Mouse (Mus musculus) ovary, postnatal 10 days (tissue): ENCODE measurements around the gene Slc43a2.

Experiments
- DNase-seq: peaks from one replicate; pipeline ENCODE4 v3.0.0; 2022; ENCODE audit warnings: low spot score

Slc43a2 gene

GRCm38 (mm10) chr11:75531469-75532242, at the start of gene Slc43a2:
TSS of gene Slc43a2 (plus strand) at chr11:75531694.
- DNase-seq = peak; percentile 83

GRCm38 (mm10) chr11:75486192-75486591, 45.3 kb upstream of the Slc43a2 start:
- DNase-seq = no peak

GRCm38 (mm10) chr11:75486601-75487285, 44.8 kb upstream of the Slc43a2 start, which contains the start of gene Prpf8:
TSS of gene Prpf8 (plus strand) at chr11:75486816.
- DNase-seq = peak; percentile 96

GRCm38 (mm10) chr11:75487496-75487895, 44.0 kb upstream of the Slc43a2 start:
- no peak for DNase-seq

GRCm38 (mm10) chr11:75494296-75495049, 37.0 kb upstream of the Slc43a2 start:
- no peak for DNase-seq

GRCm38 (mm10) chr11:75498126-75498525, 33.4 kb upstream of the Slc43a2 start:
- no peak for DNase-seq

- no peak for DNase-seq
These were observed 23.3 kb upstream of the Slc43a2 start for GRCm38 (mm10) chr11:75508162-75508561.

GRCm38 (mm10) chr11:75508904-75509303, 22.6 kb upstream of the Slc43a2 start:
- no peak for DNase-seq

- peak; percentile 62 for DNase-seq
These were observed 21.5 kb upstream of the Slc43a2 start, which contains the start of gene Rilp for GRCm38 (mm10) chr11:75509741-75510626. TSS of gene Rilp (plus strand) at chr11:75510094.

GRCm38 (mm10) chr11:75510627-75510993, 20.9 kb upstream of the Slc43a2 start:
- DNase-seq = peak; percentile 81

- DNase-seq = no peak
These were observed 20.3 kb upstream of the Slc43a2 start for GRCm38 (mm10) chr11:75511213-75511612.

- DNase-seq = no peak
These were observed 19.0 kb upstream of the Slc43a2 start for GRCm38 (mm10) chr11:75512301-75513018.

- DNase-seq = no peak
These were observed 18.2 kb upstream of the Slc43a2 start, which contains the start of gene Scarf1 for GRCm38 (mm10) chr11:75513336-75513735. TSS of gene Scarf1 (plus strand) at chr11:75513540.

- no peak for DNase-seq
These were observed 16.3 kb upstream of the Slc43a2 start for GRCm38 (mm10) chr11:75515186-75515585.

GRCm38 (mm10) chr11:75519834-75520633, 11.5 kb upstream of the Slc43a2 start:
- no peak for DNase-seq

GRCm38 (mm10) chr11:75521609-75522008, 9.9 kb upstream of the Slc43a2 start:
- DNase-seq = no peak

GRCm38 (mm10) chr11:75522793-75523192, 8.7 kb upstream of the Slc43a2 start:
- DNase-seq = no peak

- DNase-seq = no peak
These were observed 5.9 kb upstream of the Slc43a2 start for GRCm38 (mm10) chr11:75525531-75526125.

- no peak for DNase-seq
These were observed 4.6 kb upstream of the Slc43a2 start for GRCm38 (mm10) chr11:75526943-75527342.
